Mouse (Mus musculus): ENCODE measurements at regions not wholly inside any gene's neighbourhood (a gene's known extent, or its start where the extent isn't known, plus 50 kb on each side); places are given as distances from the start of the nearest gene placed in this dataset.
"Not testable (repeated sequence)": the region's sequence is repeated elsewhere in the genome, so short reads cannot be mapped to it uniquely, and the experiment has no call there.

DNA sequence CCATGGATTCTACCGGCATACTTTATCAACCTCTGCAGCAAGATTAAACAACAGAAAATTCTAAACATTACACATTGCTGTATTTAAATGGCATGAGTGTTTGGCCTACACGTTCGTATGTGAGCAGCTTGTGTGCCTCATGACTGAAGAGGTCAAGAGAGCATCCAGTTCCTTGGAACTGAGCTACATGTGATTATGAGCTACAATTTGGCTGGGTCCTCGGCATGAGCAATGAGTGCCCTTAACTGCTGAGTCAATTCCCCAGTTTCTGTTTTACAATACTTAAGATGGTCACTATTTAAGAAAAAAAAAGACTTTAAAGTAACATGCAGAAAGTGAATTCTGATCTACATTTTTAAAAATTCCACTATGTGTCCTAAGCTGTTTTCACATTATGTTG is 338.4 kb upstream of the Gpc6 start:
- DNase-seq (ENCODE audit: low read depth, low spot score), result no peak

DNA sequence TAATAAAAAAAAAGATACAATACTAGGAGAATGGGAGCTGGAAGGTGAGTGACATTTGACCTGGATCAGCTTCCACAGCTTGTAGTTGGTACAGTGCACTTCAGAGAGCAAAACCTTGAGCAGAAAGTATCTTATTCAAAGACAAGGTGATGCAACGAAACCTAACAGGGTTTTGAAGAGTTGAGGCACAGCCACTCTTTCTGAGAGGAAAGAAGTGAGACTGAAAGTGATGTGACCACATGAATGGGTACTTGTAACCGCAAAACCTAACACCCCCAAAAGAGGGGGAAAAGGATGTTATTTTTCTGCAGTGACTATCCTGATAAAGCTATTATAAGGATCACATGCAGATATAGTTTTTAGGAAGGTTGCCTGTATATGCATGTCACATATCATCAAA is 335.6 kb upstream of the Gpc6 start:
- DNase-seq (ENCODE audit: low read depth, low spot score), result no peak

DNA sequence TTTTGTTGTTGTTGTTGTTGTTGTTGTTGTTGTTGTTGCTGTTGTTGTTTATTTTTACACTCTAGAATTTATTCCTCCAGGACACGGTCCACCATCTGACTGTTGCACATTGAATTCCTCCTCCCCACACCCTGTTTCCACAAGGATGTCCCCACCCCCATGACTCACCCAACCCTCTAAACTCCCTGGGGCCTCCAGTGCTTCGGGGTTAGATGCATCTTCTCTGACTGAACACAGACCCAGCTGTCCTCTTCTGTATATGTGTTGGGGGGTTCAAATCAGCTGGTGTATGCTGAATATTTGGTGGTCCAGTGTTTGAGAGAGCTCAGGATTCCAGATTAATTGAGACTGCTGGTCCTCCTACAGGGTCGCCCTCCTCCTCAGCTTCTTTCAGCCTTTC is 335.0 kb upstream of the Gpc6 start:
- DNase-seq (ENCODE audit: low read depth, low spot score), result no peak

DNA sequence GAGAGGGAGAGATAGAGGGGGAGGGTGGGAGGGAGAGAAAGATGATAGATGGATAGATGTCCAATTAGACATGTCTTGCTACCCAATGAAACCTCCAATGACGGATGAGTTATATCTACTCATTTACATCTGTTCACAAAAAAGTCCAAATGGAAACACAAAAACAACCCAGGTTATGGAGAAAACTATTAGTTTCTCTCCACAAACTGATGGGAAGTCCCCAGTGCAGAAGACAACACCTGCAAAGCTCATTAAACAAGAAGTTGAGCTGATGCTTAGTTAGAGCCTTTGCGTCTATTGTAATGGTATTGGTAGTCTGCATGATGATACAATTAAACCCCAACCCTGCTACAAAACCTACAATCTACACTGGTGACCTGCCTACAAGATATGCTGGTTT is 317.0 kb upstream of the Gpc6 start:
- DNase-seq (ENCODE audit: low read depth, low spot score), result no peak

DNA sequence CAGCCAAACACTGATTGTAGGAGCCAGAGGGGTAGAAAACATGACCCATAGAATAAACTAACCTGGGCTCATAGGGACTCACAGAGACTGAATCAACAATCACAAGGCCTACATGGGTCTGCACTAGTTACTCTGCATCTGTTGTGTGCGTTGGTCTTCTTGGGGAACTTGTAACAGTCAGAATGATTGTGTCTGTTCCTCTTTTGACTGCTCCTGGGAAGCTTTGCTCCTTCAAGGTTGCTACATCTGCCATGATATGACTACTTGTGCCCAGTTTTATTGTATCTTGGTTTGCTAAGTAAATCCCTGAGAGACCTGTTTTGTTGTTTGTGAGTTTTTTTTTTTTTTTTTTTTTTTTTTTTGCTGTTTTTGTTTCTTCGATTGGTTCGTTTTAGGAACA is 313.9 kb upstream of the Gpc6 start:
- DNase-seq (ENCODE audit: low read depth, low spot score), result peak; percentile 7

DNA sequence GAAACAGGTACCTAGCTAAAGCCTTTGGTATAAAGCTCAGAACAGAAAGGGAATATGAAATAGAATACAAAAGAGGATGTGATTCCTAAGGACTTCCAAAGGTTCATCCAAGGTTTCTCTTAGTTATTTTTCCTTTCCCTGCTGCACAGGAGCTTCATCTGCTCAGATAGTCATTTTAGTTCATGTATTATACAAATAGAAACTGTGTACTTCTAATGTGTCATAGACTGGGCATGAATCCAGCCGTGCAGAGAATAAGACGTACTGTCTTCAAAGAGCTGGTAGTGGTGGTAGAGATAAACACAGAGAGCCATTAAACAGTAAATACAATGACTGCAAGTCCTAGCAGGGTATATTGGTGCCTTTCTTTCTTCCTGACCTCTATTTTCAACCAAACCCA is 292.9 kb upstream of the Gpc6 start:
- DNase-seq (ENCODE audit: low read depth, low spot score), result no peak

DNA sequence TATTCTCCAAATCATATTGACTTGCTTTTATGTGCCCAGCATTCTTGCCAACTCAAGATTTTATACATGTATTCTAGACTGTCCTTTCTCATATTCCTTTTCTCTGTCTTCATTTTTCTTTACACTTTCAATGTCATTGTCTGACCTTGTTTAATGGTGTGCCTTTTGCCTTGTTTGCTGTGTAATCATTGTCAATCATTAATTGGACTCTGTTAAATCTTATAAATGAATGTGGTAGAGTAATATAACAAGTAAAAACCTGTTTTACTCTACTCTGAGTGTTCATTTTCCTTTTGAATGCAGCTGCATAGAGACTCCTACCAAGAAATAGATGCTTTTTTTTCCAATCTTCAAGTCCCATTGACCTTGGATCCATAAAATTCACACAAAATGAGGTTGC is 283.0 kb upstream of the Gpc6 start:
- no peak for DNase-seq (ENCODE audit: low read depth, low spot score)

DNA sequence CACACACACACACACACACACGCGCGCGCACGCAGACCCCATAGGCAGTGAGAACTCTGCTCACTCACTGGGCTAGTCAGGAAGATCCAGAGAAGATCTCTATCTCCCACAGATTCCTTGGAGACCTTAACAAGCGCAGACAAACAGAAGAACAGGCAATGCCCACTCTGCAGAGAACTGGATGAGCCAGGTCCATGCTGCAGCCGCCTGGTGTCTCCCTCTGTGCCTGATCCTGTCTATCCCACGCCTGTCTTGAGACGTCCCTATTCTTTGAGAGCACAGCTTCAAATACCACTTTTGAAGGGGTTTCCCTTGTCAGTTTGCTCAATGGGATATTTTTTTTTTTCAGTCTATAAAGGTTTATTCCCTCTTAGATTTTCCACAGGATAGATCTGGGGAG is 273.2 kb upstream of the Gpc6 start:
- DNase-seq (ENCODE audit: low read depth, low spot score), result no peak

DNA sequence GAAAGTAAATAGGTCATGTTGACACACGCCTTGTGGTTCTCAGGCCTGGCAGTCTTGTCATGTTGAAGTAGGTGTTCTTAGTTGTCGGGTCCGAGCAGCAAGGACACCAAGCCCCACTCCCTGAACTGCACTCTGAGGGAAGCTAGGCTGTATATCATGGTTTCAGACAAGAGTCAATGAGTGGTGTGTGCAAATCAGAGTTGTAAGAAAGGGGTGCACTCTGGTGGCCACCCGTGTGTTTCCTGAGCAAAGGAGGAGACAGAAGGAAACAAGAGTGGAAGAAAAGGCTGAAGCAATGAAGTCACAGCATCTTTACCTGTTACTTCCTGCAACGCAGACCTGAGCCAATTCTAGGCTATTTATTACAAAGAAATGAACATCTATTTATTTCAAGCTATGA is 241.2 kb upstream of the Gpc6 start:
- DNase-seq (ENCODE audit: low read depth, low spot score), result no peak

DNA sequence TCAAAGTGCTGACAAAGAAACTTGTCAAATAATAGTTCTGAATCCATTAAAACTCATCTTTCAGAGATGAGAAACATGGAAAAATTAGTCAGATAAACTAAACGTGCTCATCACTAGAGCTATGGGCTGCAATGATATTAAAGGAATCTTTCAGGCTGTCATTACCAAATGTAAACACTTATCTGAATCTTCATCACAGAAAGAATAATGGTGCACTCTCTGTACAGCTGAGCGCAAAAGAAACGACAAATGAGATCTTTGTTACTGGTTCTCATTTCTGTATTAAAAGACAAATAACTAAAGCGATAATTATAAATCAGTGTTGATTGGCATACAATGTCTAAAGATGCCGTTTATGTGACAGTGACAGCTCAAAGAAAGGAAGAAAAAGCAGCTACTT is 227.4 kb upstream of the Gpc6 start:
- no peak for DNase-seq (ENCODE audit: low read depth, low spot score)

DNA sequence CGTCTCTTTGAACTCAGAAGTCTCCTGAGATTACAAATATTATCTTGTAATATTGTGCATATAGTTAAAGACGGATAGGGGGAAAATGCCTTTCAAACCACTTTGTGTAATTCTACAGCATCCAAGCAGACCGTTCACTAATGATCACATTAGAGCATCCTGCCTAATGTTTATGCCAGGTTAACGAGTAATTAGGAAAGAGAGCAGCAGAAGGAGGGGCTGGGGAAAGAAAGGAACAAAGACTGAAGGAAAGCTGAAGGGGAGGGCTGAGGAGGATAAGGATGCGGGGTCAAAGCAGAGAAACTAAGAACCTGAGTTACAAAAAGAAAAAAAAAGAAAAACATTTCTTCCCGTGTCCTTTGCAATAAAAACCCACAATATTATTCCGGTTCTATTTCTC is 226.7 kb upstream of the Gpc6 start:
- no peak for DNase-seq (ENCODE audit: low read depth, low spot score)

DNA sequence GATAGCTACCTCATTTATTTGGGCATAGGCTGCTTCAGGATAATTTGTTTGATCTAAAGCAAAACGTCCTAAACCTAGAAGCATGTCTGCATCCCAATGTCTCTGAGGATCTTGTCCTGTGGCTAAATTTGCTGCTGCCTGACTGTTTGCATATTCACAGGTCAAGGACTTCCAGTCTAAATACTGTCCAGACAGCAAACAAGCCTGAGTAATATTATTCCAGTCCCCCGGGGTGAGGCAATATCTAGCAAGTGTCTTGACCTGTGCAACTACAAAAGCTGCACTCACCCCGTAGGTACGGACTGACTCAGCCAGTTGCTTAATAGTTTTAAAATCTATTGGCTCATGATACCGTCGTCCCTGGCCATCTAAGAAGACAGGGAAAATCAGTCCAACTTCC is 190.5 kb upstream of the Gpc6 start:
- DNase-seq (ENCODE audit: low read depth, low spot score), result not testable (repeated sequence)

DNA sequence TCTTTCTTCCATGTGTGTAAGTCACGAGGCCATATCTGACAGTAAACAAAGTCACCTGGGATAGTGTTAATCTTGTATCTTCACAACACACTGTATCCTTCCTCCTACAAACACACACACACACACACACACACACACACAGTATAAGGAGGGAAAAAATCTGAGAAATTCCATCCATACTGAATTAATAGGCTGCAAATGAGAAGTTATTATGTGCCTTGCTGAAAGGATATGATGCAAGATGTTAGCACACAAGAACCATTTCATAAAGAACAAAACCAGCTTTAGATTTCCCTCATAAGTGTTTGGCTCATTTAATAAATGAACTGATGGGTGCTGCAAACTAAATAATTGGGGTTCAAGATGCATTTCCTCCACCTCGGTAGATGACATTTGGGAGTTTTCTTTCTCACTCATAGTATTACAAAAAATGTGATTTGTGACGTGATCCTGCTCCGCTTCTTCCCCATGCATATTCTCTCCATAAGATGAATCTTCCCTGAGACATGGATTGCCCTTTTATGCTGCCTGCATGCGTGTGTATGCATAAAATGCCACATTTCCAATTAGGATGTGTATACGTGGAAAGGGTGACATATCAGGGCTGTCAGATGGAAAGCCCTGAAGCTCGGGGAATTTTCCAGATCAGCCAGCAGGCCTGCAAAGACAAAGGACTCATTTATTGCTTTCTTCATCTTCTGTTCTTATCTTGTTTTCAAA is 170.5 kb upstream of the Gpc6 start:
- DNase-seq (ENCODE audit: low read depth, low spot score), result no peak

DNA sequence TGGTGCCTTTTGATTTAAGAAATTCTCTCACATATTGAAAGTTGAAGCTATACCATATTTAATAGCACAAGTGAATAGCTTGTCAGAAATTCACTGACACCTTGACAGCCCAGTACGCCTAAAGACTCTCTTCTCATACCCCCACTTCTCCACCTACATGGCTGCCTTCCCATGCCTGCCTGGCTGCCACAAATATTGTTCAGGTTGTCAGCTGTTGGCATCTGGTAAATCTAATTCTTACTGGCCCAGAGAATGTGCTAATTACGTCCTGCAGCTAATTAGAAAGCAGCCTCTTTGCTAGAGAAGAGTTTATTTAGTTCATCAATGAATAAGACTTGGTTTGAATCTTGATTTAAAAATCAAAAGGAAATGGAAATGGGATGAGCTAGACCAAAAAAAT is 163.7 kb upstream of the Gpc6 start:
- no peak for DNase-seq (ENCODE audit: low read depth, low spot score)

DNA sequence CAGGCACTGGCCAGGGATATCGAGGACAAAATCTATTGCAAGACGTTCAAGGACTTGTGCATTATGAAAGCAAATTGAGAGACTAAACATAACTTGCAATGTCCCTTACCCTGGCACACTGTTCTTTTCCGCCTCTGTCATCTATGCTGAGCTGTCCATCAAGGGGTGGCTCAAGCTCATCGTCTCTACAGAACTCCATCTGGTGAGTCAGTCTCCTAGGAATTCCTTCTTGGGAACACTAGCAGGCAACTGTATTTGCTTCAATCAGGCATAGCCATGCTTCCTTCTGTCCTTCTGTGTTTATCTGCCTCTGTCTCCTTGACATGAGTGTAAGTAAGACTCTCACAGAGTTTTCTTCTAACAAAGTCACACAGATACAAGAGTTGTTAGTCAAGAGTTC is 154.0 kb upstream of the Gpc6 start:
- no peak for DNase-seq (ENCODE audit: low read depth, low spot score)

DNA sequence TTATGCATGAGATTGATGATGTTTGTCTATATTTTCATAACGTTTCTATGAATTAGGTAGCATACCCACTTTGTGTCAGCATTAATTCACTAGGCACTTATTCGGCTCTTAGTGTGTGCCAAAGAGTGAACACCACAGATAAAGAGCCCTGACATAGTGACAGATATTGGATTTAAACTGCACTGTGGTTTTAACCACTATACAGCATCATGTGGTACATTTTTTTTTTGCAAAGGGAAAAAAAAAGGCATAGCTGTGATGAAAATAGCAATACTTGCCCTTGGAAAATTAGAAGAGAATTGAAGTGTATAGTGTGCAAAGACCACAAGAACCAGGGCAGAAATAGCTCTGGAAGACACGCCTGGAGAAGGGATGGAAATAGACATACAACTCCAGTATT is 153.4 kb upstream of the Gpc6 start:
- no peak for DNase-seq (ENCODE audit: low read depth, low spot score)

DNA sequence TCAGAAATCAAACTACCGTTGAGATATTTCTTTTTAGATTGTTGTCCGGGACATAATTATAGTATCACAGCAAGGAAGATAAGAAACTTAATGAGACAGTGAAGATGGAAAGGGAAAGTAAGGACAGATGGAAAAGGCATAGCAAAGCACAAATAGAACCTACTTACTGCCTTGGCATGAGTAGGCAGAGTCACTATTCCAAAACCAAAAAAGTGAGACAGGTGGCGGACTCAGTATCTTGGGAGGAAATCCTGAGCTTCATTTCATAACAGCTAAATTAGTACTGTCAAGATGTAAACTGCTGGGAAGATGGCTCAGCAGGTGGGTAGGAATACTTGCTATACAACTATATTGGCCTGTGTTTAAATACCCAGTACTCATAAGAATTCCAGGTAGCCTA is 145.5 kb upstream of the Gpc6 start:
- DNase-seq (ENCODE audit: low read depth, low spot score), result no peak

DNA sequence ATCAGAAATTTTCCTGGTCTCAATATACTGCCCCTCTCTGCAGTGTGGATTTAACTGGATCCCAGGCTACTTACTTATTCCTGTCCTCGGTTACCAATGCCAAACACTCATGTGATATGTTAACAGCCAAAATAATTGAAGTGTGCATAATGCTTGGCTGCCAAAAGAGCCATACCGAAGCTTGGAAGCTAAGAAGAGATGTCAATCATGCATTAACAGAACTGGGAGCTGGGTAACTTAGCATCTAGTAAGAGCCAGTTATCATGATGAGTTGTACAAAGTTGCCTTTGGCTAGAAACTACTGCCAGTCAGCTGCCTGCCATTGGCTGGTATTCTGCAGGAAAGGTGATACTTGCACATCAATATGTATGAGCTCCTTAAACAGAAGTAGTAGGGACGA is 141.3 kb upstream of the Gpc6 start:
- DNase-seq (ENCODE audit: low read depth, low spot score), result no peak

DNA sequence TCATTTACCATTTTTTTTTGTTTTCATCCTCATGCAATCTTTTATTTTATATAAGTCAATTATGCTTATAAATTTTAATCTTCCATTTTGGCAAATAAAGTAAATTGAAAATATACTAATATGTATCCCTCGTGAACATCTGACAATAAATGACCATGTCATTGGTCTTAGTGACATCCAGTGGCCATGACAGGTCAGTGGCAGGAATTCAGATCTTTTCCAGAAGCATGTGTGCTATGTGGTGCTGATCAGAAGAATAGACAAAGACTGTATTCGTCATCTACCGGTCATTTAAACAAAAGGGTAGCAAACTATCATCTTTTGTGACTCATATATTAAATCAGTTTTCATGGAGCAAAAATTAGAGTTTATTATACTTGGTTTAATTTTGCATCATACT is 118.6 kb upstream of the Gpc6 start:
- DNase-seq (ENCODE audit: low read depth, low spot score), result no peak

DNA sequence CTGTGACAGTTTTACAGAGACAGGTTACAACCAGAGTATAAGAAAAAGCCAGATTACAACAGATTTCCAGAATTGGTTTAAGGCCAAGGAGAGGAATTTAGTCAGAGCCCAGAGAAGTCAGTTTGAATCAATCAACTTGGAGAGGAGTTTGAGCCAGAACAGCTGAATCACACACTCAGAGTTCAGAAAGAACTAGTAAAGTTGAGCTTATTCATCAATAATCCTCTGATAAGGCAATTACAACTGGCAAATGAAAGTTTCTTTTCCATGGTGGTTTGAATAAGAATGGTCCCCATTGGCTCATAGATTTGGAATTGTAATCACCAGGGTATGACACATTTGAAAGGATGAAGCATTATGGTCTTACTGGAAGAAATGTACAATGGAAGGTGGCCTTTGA is 116.5 kb upstream of the Gpc6 start:
- DNase-seq (ENCODE audit: low read depth, low spot score), result no peak

DNA sequence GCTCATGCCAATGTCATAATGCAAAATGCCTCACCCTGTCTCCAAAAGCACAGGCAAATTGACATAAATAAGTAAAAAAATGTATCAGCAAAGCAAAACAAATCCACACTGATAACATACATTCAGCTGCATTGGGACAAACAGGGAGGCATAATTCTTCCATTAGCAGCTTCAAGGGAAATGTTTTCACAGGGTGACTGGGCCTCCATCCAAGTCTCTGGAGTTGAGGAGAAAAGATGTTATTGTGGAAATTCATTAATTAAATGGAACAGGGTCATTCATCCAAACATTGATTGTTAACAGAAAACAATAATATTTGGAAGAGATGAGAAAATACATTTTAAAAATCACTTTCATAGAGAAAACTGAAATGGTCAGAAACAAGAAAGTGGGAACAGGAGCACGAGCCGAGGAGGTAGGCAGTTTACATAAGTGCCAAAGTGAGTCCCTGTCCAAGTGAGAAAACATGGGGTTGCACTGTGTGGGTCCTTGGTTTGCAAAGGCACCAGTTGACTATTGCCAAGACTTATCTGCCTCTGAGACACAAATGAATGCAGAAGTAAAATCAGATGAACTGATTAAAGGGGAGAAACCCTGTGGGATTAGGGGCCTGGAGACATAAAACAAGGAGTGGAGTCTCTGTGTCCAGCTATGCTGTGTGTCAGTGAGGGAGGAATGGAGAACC is 114.3 kb upstream of the Gpc6 start:
- no peak for DNase-seq (ENCODE audit: low read depth, low spot score)

DNA sequence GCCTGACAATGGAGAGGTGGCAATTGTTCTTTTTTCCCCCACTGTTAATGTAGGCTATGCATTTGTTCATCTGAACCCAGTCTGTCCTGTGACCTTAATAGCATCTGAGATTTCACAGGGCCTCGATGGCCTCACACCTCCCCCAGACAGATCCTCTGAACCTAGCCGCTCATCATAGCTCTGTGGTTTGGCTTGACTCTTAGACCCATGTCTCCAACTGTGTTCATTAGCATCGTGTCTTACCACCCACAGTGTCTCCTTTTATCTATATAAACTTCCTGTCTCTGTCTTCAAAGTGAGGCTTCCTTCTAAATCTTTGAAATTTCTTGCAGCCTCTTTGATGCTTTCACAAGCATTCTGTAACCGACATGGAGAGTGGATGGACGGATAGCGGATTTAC is 87.9 kb upstream of the Gpc6 start:
- no peak for DNase-seq (ENCODE audit: low read depth, low spot score)

DNA sequence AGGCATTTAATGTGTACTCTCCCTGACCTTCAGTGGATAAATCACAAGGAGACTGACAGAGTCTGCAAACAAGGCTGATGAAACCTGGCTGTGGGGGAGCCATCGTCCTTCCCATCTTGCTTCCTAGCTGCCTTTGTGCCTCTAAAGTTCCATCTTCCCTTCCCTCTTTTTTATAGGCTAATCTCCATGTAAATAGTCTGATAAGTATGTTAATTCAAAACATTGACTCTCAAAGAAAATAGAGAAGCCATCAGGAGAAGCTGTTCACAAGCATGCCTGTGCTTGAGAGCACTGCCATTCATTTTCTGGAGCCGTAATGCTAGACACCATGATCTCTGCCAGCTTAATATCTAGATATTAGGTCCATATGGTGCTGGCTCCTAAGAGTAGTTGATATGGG is 55.7 kb upstream of the Gpc6 start:
- DNase-seq (ENCODE audit: low read depth, low spot score), result no peak

DNA sequence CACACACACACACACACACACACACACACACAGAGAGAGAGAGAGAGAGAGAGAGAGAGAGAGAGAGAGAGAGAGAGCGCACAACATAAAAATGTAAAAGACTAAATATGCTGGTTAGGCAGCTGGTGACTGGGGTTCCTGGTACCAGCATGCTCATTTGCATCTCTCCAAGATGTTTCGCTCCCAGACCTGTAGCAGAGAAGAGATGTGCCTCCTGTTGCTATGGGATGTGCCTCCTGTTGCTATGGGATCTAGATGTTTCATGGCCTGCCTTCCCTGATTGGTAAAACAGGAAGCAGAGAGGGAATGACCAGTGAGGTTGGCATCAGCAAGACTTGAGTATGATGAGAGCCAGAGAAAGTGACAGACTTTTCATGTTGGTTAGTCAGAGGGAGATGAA is 55.1 kb upstream of the Gpc6 start:
- DNase-seq (ENCODE audit: low read depth, low spot score), result no peak

All from A20 (cell line).